Mouse (Mus musculus) embryonic fibroblast, embryonic 13.5 days (primary cell): Measurements from ENCODE around the gene Lrrn1.

Experiments used
- CTCF ChIP-seq: IDR thresholded peaks from 2 replicates; pipeline ENCODE4 v1.5.1; 2011; ENCODE audit warnings: mild to moderate bottlenecking, control low read depth, low read length, moderate library complexity, borderline replicate concordance; ENCODE audit not compliant: insufficient read depth
- POLR2A ChIP-seq: IDR thresholded peaks from 2 replicates; pipeline ENCODE4 v1.6.1; 2011; ENCODE audit warnings: low read depth, mild to moderate bottlenecking, control low read depth, low read length, moderate library complexity

GRCm38 (mm10) chr6:107494491-107494890, 35.1 kb upstream of the Lrrn1 start:
- no peak for TF ChIP-seq POLR2A
- TF ChIP-seq CTCF, result no peak
